Mouse (Mus musculus) MEL (cell line): ENCODE data around the gene Bpi. TPM values are rescaled to one million over a fixed set of nuclear protein-coding genes. Genes with fewer than 3 reads are reported as not detected.

Experiments used
- DNase-seq: peaks from one replicate; pipeline ENCODE4 v3.0.0; 2011; ENCODE audit warnings: low read depth, low spot score
- H3K27ac ChIP-seq: 2 replicates; pipeline ENCODE4 v1.5.1; 2012; ENCODE audit warnings: low read depth, mild to moderate bottlenecking, control low read depth, low read length, moderate library complexity; ENCODE audit not compliant: control insufficient read depth
- H3K27me3 ChIP-seq, 2 experiments: fragments of 150-350 bp in 1 of 2; sonication (generic) in 1 of 2; 2 replicates each; pipeline ENCODE4 v1.6.1; 2012; ENCODE audit warnings: low read length in 2 of 2, mild to moderate bottlenecking in 2 of 2, improper control_type of control experiment in 1 of 2, moderate library complexity in 1 of 2; ENCODE audit not compliant: insufficient read depth in 2 of 2, control insufficient read depth in 1 of 2
- H3K36me3 ChIP-seq, 2 experiments: 2 replicates each; pipeline ENCODE4 v1.6.1; 2012 to 2014; ENCODE audit warnings: low read length in 2 of 2, improper control_type of control experiment in 1 of 2, inconsistent platforms in 1 of 2, mild to moderate bottlenecking in 1 of 2; ENCODE audit not compliant: insufficient read depth in 2 of 2, control insufficient read depth in 1 of 2
- H3K4me1 ChIP-seq, 2 experiments: fragments of 150-350 bp in 1 of 2; sonication (generic) in 1 of 2; 2 replicates each; pipeline ENCODE4 v1.6.1; 2012; ENCODE audit warnings: low read length in 2 of 2, improper control_type of control experiment in 1 of 2, mild to moderate bottlenecking in 1 of 2; ENCODE audit not compliant: insufficient read depth in 2 of 2, control insufficient read depth in 1 of 2
- H3K4me3 ChIP-seq, 2 experiments: fragments of 150-350 bp in 1 of 2; sonication (generic) in 1 of 2; 2 replicates each; pipeline ENCODE4 v1.5.1; 2012; ENCODE audit warnings: low read depth in 2 of 2, low read length in 2 of 2, mild to moderate bottlenecking in 2 of 2, moderate library complexity in 2 of 2, control low read depth in 1 of 2, improper control_type of control experiment in 1 of 2; ENCODE audit not compliant: control insufficient read depth in 1 of 2, insufficient read depth in 1 of 2
- H3K79me2 ChIP-seq: 2 replicates; pipeline ENCODE4 v1.6.1; 2012; ENCODE audit warnings: mild to moderate bottlenecking, low read length, moderate library complexity; ENCODE audit not compliant: control insufficient read depth, poor library complexity, insufficient read depth
- H3K9ac ChIP-seq: 2 replicates; pipeline ENCODE4 v1.6.1; 2012; ENCODE audit warnings: low read depth, mild to moderate bottlenecking, control low read depth, low read length, moderate library complexity; ENCODE audit not compliant: control insufficient read depth, poor library complexity, severe bottlenecking
- H3K9me3 ChIP-seq: fragments of 150-350 bp; sonication (generic); replicated peaks from 2 replicates; pipeline ENCODE4 v1.6.1; 2012; ENCODE audit warnings: mild to moderate bottlenecking, low read length, improper control_type of control experiment, moderate library complexity; ENCODE audit not compliant: insufficient read depth
- BHLHE40 ChIP-seq: IDR thresholded peaks from 2 replicates; pipeline ENCODE4 v1.6.1; 2012; ENCODE audit warnings: low read depth, mild to moderate bottlenecking, inconsistent platforms, low read length, improper control_type of control experiment, borderline replicate concordance
- E2F4 ChIP-seq: IDR thresholded peaks from 2 replicates; pipeline ENCODE4 v1.6.1; 2011; ENCODE audit warnings: low read depth, low read length, improper control_type of control experiment, borderline replicate concordance
- ELF1 ChIP-seq: IDR thresholded peaks from 2 replicates; pipeline ENCODE4 v1.6.1; 2014; ENCODE audit warnings: low read depth, mild to moderate bottlenecking, inconsistent platforms, low read length, improper control_type of control experiment, moderate library complexity
- GABPA ChIP-seq: IDR thresholded peaks from 2 replicates; pipeline ENCODE4 v1.6.1; 2012; ENCODE audit warnings: low read depth, mild to moderate bottlenecking, inconsistent platforms, low read length, improper control_type of control experiment, moderate library complexity
- HCFC1 ChIP-seq: IDR thresholded peaks from 2 replicates; pipeline ENCODE4 v1.6.1; 2012; ENCODE audit warnings: low read depth, mild to moderate bottlenecking, inconsistent platforms, low read length, improper control_type of control experiment, moderate library complexity
- KAT2A ChIP-seq: conservative IDR thresholded peaks from 2 replicates; pipeline ENCODE4 v1.6.1; 2012; ENCODE audit warnings: low read depth, low read length, improper control_type of control experiment, inconsistent platforms
- MAFK ChIP-seq: IDR thresholded peaks from 2 replicates; pipeline ENCODE4 v1.6.1; 2011; ENCODE audit warnings: low read depth, mild to moderate bottlenecking, low read length, improper control_type of control experiment, borderline replicate concordance
- MAX ChIP-seq: IDR thresholded peaks from 2 replicates; pipeline ENCODE4 v1.6.1; 2011; ENCODE audit warnings: low read length, improper control_type of control experiment
- MAZ ChIP-seq: IDR thresholded peaks from 2 replicates; pipeline ENCODE4 v1.6.1; 2012; ENCODE audit warnings: low read depth, mild to moderate bottlenecking, inconsistent platforms, low read length, improper control_type of control experiment
- MEF2A ChIP-seq: IDR thresholded peaks from 2 replicates; pipeline ENCODE4 v1.6.1; 2014; ENCODE audit warnings: low read depth, mild to moderate bottlenecking, inconsistent platforms, low read length, improper control_type of control experiment; ENCODE audit not compliant: poor library complexity, insufficient replicate concordance, severe bottlenecking; ENCODE audit errors: extremely low read depth
- NRF1 ChIP-seq: IDR thresholded peaks from 2 replicates; pipeline ENCODE4 v1.6.1; 2014; ENCODE audit warnings: low read depth, mild to moderate bottlenecking, inconsistent platforms, low read length, improper control_type of control experiment, moderate library complexity; ENCODE audit not compliant: poor library complexity, insufficient read depth, severe bottlenecking
- POLR2AphosphoS5 ChIP-seq: IDR thresholded peaks from 2 replicates; pipeline ENCODE4 v1.6.1; 2012; ENCODE audit warnings: low read depth, borderline replicate concordance, mild to moderate bottlenecking, inconsistent platforms, low read length, moderate library complexity, mixed read lengths
- RAD21 ChIP-seq: IDR thresholded peaks from 2 replicates; pipeline ENCODE4 v1.6.1; 2011; ENCODE audit warnings: mild to moderate bottlenecking, low read depth, low read length, improper control_type of control experiment
- USF1 ChIP-seq: IDR thresholded peaks from 2 replicates; pipeline ENCODE4 v1.6.1; 2014; ENCODE audit warnings: low read depth, mild to moderate bottlenecking, inconsistent platforms, low read length, improper control_type of control experiment, moderate library complexity
- USF2 ChIP-seq, 2 experiments: IDR thresholded peaks; 2 replicates each; pipeline ENCODE4 v1.6.1; 2011 to 2012; ENCODE audit warnings: improper control_type of control experiment in 2 of 2, low read length in 2 of 2, borderline replicate concordance in 1 of 2, inconsistent platforms in 1 of 2, low read depth in 1 of 2, mild to moderate bottlenecking in 1 of 2; ENCODE audit not compliant: insufficient read depth in 1 of 2
- ZKSCAN1 ChIP-seq: IDR thresholded peaks from 2 replicates; pipeline ENCODE4 v1.6.1; 2012; ENCODE audit warnings: low read depth, mild to moderate bottlenecking, inconsistent platforms, low read length, improper control_type of control experiment, moderate library complexity
- ZMIZ1 ChIP-seq: IDR thresholded peaks from 2 replicates; pipeline ENCODE4 v1.6.1; 2012; ENCODE audit warnings: low read depth, mild to moderate bottlenecking, inconsistent platforms, low read length, improper control_type of control experiment, moderate library complexity
- polyA plus RNA-seq, 2 experiments: library from polyadenylated mRNA; stranded (reverse) in 1 of 2; unstranded in 1 of 2; fragments of >175 nt in 1 of 2; fragments of >200 nt in 1 of 2; gene quantifications; 2 replicates each; pipeline versions ENCODE4 v1.2.1 to v1.2.4; 2012; ENCODE audit warnings: low replicate concordance in 2 of 2, low read depth in 1 of 2; ENCODE audit not compliant: insufficient read length in 2 of 2, insufficient read depth in 1 of 2, missing spikeins in 1 of 2
- total RNA-seq: library from RNA; depleted of rRNA; stranded (reverse); fragments of 300-350 nt; gene quantifications from 2 replicates; pipeline ENCODE4 v1.2.3, GENCODE M21; 2012

The Bpi gene
- total and polyA plus RNA-seq, 3 experiments = 0.10 TPM; not detected in 2

DNA sequence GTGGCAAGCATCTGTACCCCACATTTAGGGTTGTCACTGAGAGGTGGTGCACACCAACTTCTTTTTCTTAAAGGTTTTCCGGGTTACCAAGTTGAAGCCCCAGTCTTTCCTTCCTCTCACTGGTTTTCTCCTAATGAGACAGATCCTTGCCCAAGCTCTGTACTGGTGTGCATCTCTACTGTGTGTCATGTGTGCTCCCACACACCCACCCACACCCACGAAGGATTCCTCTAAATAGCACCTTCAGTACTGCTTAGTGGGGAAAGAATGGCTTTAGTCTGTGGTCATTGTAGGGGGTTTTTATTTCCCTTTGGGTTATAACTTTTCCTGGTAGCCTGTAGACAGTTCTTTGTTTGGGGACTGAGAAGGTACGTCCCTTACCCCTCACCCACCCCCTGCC is 7.0 kb downstream of the Bpi start:
- Histone ChIP-seq H3K4me3 (no peak overlapping the region), H3K79me2 (no peaks in the 10 kb centered on the region), H3K9ac (no peak overlapping the region), H3K36me3 (no peaks in the 10 kb centered on the region), H3K27me3 (peaks cover 2 to 9% of the 10 kb centered on the region in 2 experiments), H3K9me3 (no peaks in the 10 kb centered on the region), H3K27ac (no peak overlapping the region), H3K4me1 (no peaks in the 10 kb centered on the region)
- no peak for DNase-seq
- TF ChIP-seq ELF1 = no peak
- TF ChIP-seq NRF1 = no peak
- TF ChIP-seq E2F4 = no peak
- TF ChIP-seq MAZ = no peak
- TF ChIP-seq POLR2AphosphoS5 = no peak
- TF ChIP-seq RAD21 = no peak
- no peak for TF ChIP-seq USF2 (IDR thresholded peaks at IDR 0.05; ENCODE audit: borderline replicate concordance in 1 of 2, insufficient read depth in 1 of 2, low read depth in 1 of 2, low read length in 2 of 2)
- no peak for TF ChIP-seq MAFK
- no peak for TF ChIP-seq ZKSCAN1
- no peak for TF ChIP-seq MEF2A
- no peak for TF ChIP-seq GABPA
- no peak for TF ChIP-seq KAT2A
- no peak for TF ChIP-seq HCFC1
- TF ChIP-seq ZMIZ1 = no peak
- TF ChIP-seq USF1 = no peak

DNA sequence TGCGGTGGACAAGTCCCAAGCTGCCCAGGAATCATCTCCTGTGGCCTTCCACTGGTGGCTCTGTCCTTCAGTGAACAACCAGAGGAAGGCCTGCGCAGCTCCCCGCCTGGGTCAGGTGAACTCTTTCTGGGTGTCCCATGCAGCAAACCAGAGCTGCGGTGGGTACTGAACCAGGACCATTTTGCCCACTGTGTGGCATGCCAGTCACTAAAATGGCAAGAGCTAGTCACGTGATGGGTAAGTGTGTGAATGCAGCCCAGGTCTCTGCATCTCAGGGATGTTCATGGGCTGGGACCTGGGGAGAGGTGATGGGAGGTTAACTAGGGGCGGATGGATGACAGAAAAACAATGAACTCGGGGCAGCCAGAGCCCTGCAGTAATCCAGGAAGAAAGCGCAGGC is 12.1 kb downstream of the Bpi start:
- Histone ChIP-seq H3K9me3 (no peaks in the 10 kb centered on the region), H3K4me1 (no peaks in the 10 kb centered on the region), H3K9ac (no peak overlapping the region), H3K27ac (no peak overlapping the region), H3K36me3 (no peaks in the 10 kb centered on the region), H3K79me2 (no peaks in the 10 kb centered on the region), H3K27me3 (peaks cover 2 to 7% of the 10 kb centered on the region in 2 experiments), H3K4me3 (no peak overlapping the region)
- no peak for DNase-seq
- TF ChIP-seq MAX (no peak), USF1 (0 out of 2 replicates have a peak, but pooled peaks have one; percentile 8), BHLHE40 (no peak)
